Mouse (Mus musculus): ENCODE measurements around the gene Kantr. TPM values are rescaled to one million over a fixed set of nuclear protein-coding genes. Genes with fewer than 3 reads are reported as not detected.

Gene Kantr
- 2.3 and 2.7 TPM in 2 replicates for polyA plus RNA-seq (2012; rRNA removed)

GRCm38 (mm10) chrX:152326996-152327688 is at the start of gene Kantr:
Gene Kantr, minus strand, starts transcription at chrX:152327495.

GRCm38 (mm10) chrX:152368397-152369273 is 41.3 kb upstream of the Kantr start, which contains the start of gene Gpr173:
Gene Gpr173, minus strand, starts transcription at chrX:152368704.

DNA sequence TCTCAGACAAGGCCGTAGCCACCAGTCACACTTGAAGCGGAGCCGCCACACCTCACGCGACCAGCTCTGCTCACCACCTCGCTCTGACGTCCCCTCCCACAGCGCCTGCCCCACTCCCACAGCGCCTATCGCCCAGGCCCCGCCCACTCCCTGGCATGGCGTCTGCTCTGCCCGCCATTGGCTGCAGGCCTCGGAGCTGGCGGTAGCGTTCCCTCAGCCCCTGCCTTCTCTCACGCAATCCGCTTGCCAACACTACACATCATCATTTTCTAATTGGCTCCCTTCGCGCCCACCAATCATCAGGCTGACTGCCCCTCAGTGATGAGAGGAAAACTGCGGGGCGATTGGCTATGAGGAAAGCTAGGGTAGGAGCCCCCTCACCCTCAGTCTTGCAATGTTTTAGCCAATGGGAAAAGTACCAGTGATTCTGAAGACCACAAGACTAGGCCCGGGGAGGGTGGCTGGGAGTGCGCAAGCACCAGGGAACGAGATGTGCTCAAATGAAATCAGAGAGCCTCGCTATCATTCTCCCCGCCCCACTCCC is 15.1 kb upstream of the Kantr start, which contains the start of gene Tspyl2:
TSS of gene Tspyl2 (minus strand) at position 68 of the 544 bp plus-strand sequence.

Other genes starting within 250 kb of the Kantr start
- gene Iqsec2, start 183.2 kb downstream of the Kantr start, polyA plus RNA-seq (2012; rRNA removed) = 2.5 and 2.8 TPM in 2 replicates
- 16.1 and 17.9 TPM in 2 replicates for gene Kdm5c, start 94.5 kb downstream of the Kantr start, polyA plus RNA-seq (2012; rRNA removed)
- gene Tspyl2, start 14.9 kb upstream of the Kantr start, polyA plus RNA-seq (2012; rRNA removed) = 15.1 and 16.6 TPM in 2 replicates
- 0.30 and 0.34 TPM in 2 replicates for gene Gpr173, start 41.2 kb upstream of the Kantr start, polyA plus RNA-seq (2012; rRNA removed)
- not detected in 2 replicates for gene Cldn34a, start 235.8 kb upstream of the Kantr start, polyA plus RNA-seq (2012; rRNA removed)

Measured in liver, embryonic 18 days (tissue).